Mouse (Mus musculus) MEL (cell line): ENCODE results near the gene 1600014C10Rik. TPM values are rescaled to one million over a fixed set of nuclear protein-coding genes. Genes with fewer than 3 reads are reported as not detected.

ENCODE experiments used
- DNase-seq: peaks from one replicate; pipeline ENCODE4 v3.0.0; 2011; ENCODE audit warnings: low read depth, low spot score
- H3K27ac ChIP-seq: 2 replicates; pipeline ENCODE4 v1.5.1; 2012; ENCODE audit warnings: low read depth, mild to moderate bottlenecking, control low read depth, low read length, moderate library complexity; ENCODE audit not compliant: control insufficient read depth
- H3K27me3 ChIP-seq, 2 experiments: fragments of 150-350 bp in 1 of 2; sonication (generic) in 1 of 2; 2 replicates each; pipeline ENCODE4 v1.6.1; 2012; ENCODE audit warnings: low read length in 2 of 2, mild to moderate bottlenecking in 2 of 2, improper control_type of control experiment in 1 of 2, moderate library complexity in 1 of 2; ENCODE audit not compliant: insufficient read depth in 2 of 2, control insufficient read depth in 1 of 2
- H3K36me3 ChIP-seq, 2 experiments: 2 replicates each; pipeline ENCODE4 v1.6.1; 2012 to 2014; ENCODE audit warnings: low read length in 2 of 2, improper control_type of control experiment in 1 of 2, inconsistent platforms in 1 of 2, mild to moderate bottlenecking in 1 of 2; ENCODE audit not compliant: insufficient read depth in 2 of 2, control insufficient read depth in 1 of 2
- H3K4me1 ChIP-seq, 2 experiments: fragments of 150-350 bp in 1 of 2; sonication (generic) in 1 of 2; 2 replicates each; pipeline ENCODE4 v1.6.1; 2012; ENCODE audit warnings: low read length in 2 of 2, improper control_type of control experiment in 1 of 2, mild to moderate bottlenecking in 1 of 2; ENCODE audit not compliant: insufficient read depth in 2 of 2, control insufficient read depth in 1 of 2
- H3K4me3 ChIP-seq, 2 experiments: fragments of 150-350 bp in 1 of 2; sonication (generic) in 1 of 2; 2 replicates each; pipeline ENCODE4 v1.5.1; 2012; ENCODE audit warnings: low read depth in 2 of 2, low read length in 2 of 2, mild to moderate bottlenecking in 2 of 2, moderate library complexity in 2 of 2, control low read depth in 1 of 2, improper control_type of control experiment in 1 of 2; ENCODE audit not compliant: control insufficient read depth in 1 of 2, insufficient read depth in 1 of 2
- H3K79me2 ChIP-seq: 2 replicates; pipeline ENCODE4 v1.6.1; 2012; ENCODE audit warnings: mild to moderate bottlenecking, low read length, moderate library complexity; ENCODE audit not compliant: control insufficient read depth, poor library complexity, insufficient read depth
- H3K9ac ChIP-seq: 2 replicates; pipeline ENCODE4 v1.6.1; 2012; ENCODE audit warnings: low read depth, mild to moderate bottlenecking, control low read depth, low read length, moderate library complexity; ENCODE audit not compliant: control insufficient read depth, poor library complexity, severe bottlenecking
- H3K9me3 ChIP-seq: fragments of 150-350 bp; sonication (generic); replicated peaks from 2 replicates; pipeline ENCODE4 v1.6.1; 2012; ENCODE audit warnings: mild to moderate bottlenecking, low read length, improper control_type of control experiment, moderate library complexity; ENCODE audit not compliant: insufficient read depth
- BHLHE40 ChIP-seq: IDR thresholded peaks from 2 replicates; pipeline ENCODE4 v1.6.1; 2012; ENCODE audit warnings: low read depth, mild to moderate bottlenecking, inconsistent platforms, low read length, improper control_type of control experiment, borderline replicate concordance
- CHD1 ChIP-seq: IDR thresholded peaks from 2 replicates; pipeline ENCODE4 v1.6.1; 2012; ENCODE audit warnings: low read depth, mild to moderate bottlenecking, inconsistent platforms, low read length, improper control_type of control experiment
- CTCF ChIP-seq, 3 experiments: IDR thresholded peaks in 2 of 3; conservative IDR thresholded peaks in 1 of 3; 2 replicates each; pipeline ENCODE4 v1.5.1; 2011 to 2012; ENCODE audit warnings: low read length in 3 of 3, low read depth in 2 of 3, mild to moderate bottlenecking in 2 of 3, improper control_type of control experiment in 1 of 3, inconsistent platforms in 1 of 3, mixed read lengths in 1 of 3, moderate library complexity in 1 of 3; ENCODE audit not compliant: control insufficient read depth in 1 of 3, insufficient read depth in 1 of 3, poor library complexity in 1 of 3, severe bottlenecking in 1 of 3
- ELF1 ChIP-seq: IDR thresholded peaks from 2 replicates; pipeline ENCODE4 v1.6.1; 2014; ENCODE audit warnings: low read depth, mild to moderate bottlenecking, inconsistent platforms, low read length, improper control_type of control experiment, moderate library complexity
- EP300 ChIP-seq, 2 experiments: IDR thresholded peaks; 2 replicates each; pipeline ENCODE4 v1.6.1; 2011; ENCODE audit warnings: improper control_type of control experiment in 2 of 2, low read length in 2 of 2, low read depth in 1 of 2, mild to moderate bottlenecking in 1 of 2
- GABPA ChIP-seq: IDR thresholded peaks from 2 replicates; pipeline ENCODE4 v1.6.1; 2012; ENCODE audit warnings: low read depth, mild to moderate bottlenecking, inconsistent platforms, low read length, improper control_type of control experiment, moderate library complexity
- JUND ChIP-seq: IDR thresholded peaks from 2 replicates; pipeline ENCODE4 v1.6.1; 2011; ENCODE audit warnings: low read depth, mild to moderate bottlenecking, improper control_type of control experiment, low read length
- MAX ChIP-seq: IDR thresholded peaks from 2 replicates; pipeline ENCODE4 v1.6.1; 2011; ENCODE audit warnings: low read length, improper control_type of control experiment
- MXI1 ChIP-seq: IDR thresholded peaks from 2 replicates; pipeline ENCODE4 v1.6.1; 2011; ENCODE audit warnings: mild to moderate bottlenecking, low read depth, low read length, improper control_type of control experiment
- MYB ChIP-seq: IDR thresholded peaks from 2 replicates; pipeline ENCODE4 v1.6.1; 2011; ENCODE audit warnings: mild to moderate bottlenecking, low read depth, low read length, improper control_type of control experiment
- NELFE ChIP-seq: IDR thresholded peaks from 2 replicates; pipeline ENCODE4 v1.6.1; 2011; ENCODE audit warnings: low read depth, low read length, improper control_type of control experiment
- NRF1 ChIP-seq: IDR thresholded peaks from 2 replicates; pipeline ENCODE4 v1.6.1; 2014; ENCODE audit warnings: low read depth, mild to moderate bottlenecking, inconsistent platforms, low read length, improper control_type of control experiment, moderate library complexity; ENCODE audit not compliant: poor library complexity, insufficient read depth, severe bottlenecking
- POLR2A ChIP-seq, 2 experiments: IDR thresholded peaks; 2 replicates each; pipeline ENCODE4 v1.6.1; 2011 to 2012; ENCODE audit warnings: low read length in 2 of 2, mild to moderate bottlenecking in 2 of 2, control low read depth in 1 of 2, improper control_type of control experiment in 1 of 2, low read depth in 1 of 2, moderate library complexity in 1 of 2; ENCODE audit not compliant: control insufficient read depth in 1 of 2, insufficient read depth in 1 of 2, poor library complexity in 1 of 2
- RCOR1 ChIP-seq: IDR thresholded peaks from 2 replicates; pipeline ENCODE4 v1.6.1; 2012; ENCODE audit warnings: low read depth, mild to moderate bottlenecking, inconsistent platforms, low read length, improper control_type of control experiment
- SIN3A ChIP-seq: IDR thresholded peaks from 2 replicates; pipeline ENCODE4 v1.6.1; 2012; ENCODE audit warnings: low read length, improper control_type of control experiment, inconsistent platforms
- SMC3 ChIP-seq: IDR thresholded peaks from 2 replicates; pipeline ENCODE4 v1.6.1; 2011; ENCODE audit warnings: low read depth, low read length, improper control_type of control experiment
- TBP ChIP-seq: IDR thresholded peaks from 2 replicates; pipeline ENCODE4 v1.8.0; 2011; ENCODE audit warnings: low read depth, low read length, improper control_type of control experiment
- TCF12 ChIP-seq: IDR thresholded peaks from 2 replicates; pipeline ENCODE4 v1.6.1; 2014; ENCODE audit warnings: low read depth, mild to moderate bottlenecking, inconsistent platforms, low read length, improper control_type of control experiment, moderate library complexity
- UBTF ChIP-seq: IDR thresholded peaks from 2 replicates; pipeline ENCODE4 v1.6.1; 2012; ENCODE audit warnings: low read depth, mild to moderate bottlenecking, inconsistent platforms, low read length, improper control_type of control experiment, moderate library complexity, borderline replicate concordance; ENCODE audit not compliant: insufficient read depth
- USF1 ChIP-seq: IDR thresholded peaks from 2 replicates; pipeline ENCODE4 v1.6.1; 2014; ENCODE audit warnings: low read depth, mild to moderate bottlenecking, inconsistent platforms, low read length, improper control_type of control experiment, moderate library complexity
- ZMIZ1 ChIP-seq: IDR thresholded peaks from 2 replicates; pipeline ENCODE4 v1.6.1; 2012; ENCODE audit warnings: low read depth, mild to moderate bottlenecking, inconsistent platforms, low read length, improper control_type of control experiment, moderate library complexity
- ZNF384 ChIP-seq: IDR thresholded peaks from 2 replicates; pipeline ENCODE4 v1.6.1; 2012; ENCODE audit warnings: low read depth, mild to moderate bottlenecking, inconsistent platforms, low read length, improper control_type of control experiment
- polyA plus RNA-seq, 2 experiments: library from polyadenylated mRNA; stranded (reverse) in 1 of 2; unstranded in 1 of 2; fragments of >175 nt in 1 of 2; fragments of >200 nt in 1 of 2; gene quantifications; 2 replicates each; pipeline versions ENCODE4 v1.2.1 to v1.2.4; 2012; ENCODE audit warnings: low replicate concordance in 2 of 2, low read depth in 1 of 2; ENCODE audit not compliant: insufficient read length in 2 of 2, insufficient read depth in 1 of 2, missing spikeins in 1 of 2
- total RNA-seq: library from RNA; depleted of rRNA; stranded (reverse); fragments of 300-350 nt; gene quantifications from 2 replicates; pipeline ENCODE4 v1.2.3, GENCODE M21; 2012; rRNA removed

1600014C10Rik gene
- total RNA-seq (9.0 and 10.2 TPM in 2 replicates), polyA plus RNA-seq (10 to 100 TPM in 1 of 2 experiments, not detected in 1; 14.7 TPM)

DNA sequence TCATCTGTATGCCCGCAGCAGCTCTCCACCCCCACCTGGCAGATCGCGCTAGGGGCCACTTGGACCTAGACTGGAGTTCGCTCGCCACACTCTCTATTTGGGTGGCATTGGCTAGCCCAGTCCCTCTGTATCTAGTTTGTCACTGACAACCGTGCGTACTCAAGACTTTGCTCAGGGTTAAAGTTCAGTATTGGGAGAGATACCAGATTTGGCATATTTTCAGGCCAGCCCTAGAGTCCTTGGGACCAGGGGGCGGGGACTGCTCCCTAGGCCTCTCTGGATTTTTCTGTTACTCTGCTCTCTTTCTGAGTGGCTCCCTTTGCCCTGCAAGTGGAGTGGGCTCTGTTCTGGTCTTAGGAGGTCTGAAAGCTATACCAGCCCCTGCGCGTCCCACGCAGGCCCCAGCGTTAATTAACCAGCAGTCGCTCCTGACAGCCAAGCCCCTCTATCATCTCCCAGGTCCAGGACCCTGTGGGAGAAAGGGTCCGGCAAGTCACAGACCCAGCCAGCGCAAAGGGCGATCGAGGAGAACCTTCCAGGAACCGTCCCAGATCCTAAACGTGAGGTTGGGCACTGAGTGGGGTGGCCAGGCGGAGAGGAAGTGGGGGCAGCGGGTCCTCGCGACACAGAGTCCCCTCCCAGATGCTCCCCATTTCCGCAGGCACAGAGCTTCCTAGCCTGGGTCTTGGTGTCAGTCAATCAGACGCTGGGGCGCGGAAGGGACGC, at the start of gene 1600014C10Rik:
Gene 1600014C10Rik, plus strand, starts transcription at position 256 of the 726 bp plus-strand sequence.
- peak within 1 kb of the TSS; percentile 67 for H3K27ac ChIP-seq
- TF ChIP-seq ZNF384 (no peak), TCF12 (no peak), EP300 (IDR thresholded peaks at IDR 0.05; ENCODE audit: low read depth in 1 of 2, low read length in 2 of 2) (no peak), CHD1 (peak; percentile 11; the same call in 1 of the 2 replicates), MXI1 (no peak; the same call in 1 of the 2 replicates), POLR2A (IDR thresholded peaks at IDR 0.05; ENCODE audit: control insufficient read depth in 1 of 2, insufficient read depth in 1 of 2, low read depth in 1 of 2, low read length in 2 of 2, poor library complexity in 1 of 2) (peak in 1 of 2 experiments; percentile 73; a peak in 1 of 4 replicates), JUND (no peak), MAX (peak; percentile 22; the same call in 1 of the 2 replicates), NRF1 (no peak), ZMIZ1 (no peak), MYB (no peak), RCOR1 (no peak), BHLHE40 (no peak), UBTF (no peak), NELFE (no peak), USF1 (no peak), ELF1 (no peak), SMC3 (no peak), GABPA (no peak), TBP (0 out of 2 replicates have a peak, but pooled peaks have one; percentile 6), SIN3A (no peak), CTCF (IDR thresholded peaks at IDR 0.05 in 2 of 3, conservative IDR thresholded peaks at IDR 0.05 in 1 of 3; ENCODE audit: control insufficient read depth in 1 of 3, insufficient read depth in 1 of 3, low read depth in 2 of 3, low read length in 3 of 3, poor library complexity in 1 of 3, severe bottlenecking in 1 of 3) (no peak)
- H3K36me3 ChIP-seq: peaks cover 0 to 5% of the 10 kb centered on the region in 2 experiments; a peak in 2 of 4 replicates
- no peaks in the 10 kb centered on the region for H3K27me3 ChIP-seq
- peaks cover 2 to 6% of the 10 kb centered on the region in 2 experiments; a peak in 2 of 4 replicates for H3K4me1 ChIP-seq
- peak; percentile 78 for DNase-seq
- peak within 1 kb of the TSS; percentile 90 for H3K9ac ChIP-seq
- peak within 1 kb of the TSS; percentile 75 to 93 for H3K4me3 ChIP-seq
- H3K79me2 ChIP-seq: peaks cover 2% of the 10 kb centered on the region; the same call in 1 of the 2 replicates
- H3K9me3 ChIP-seq: no peaks in the 10 kb centered on the region
